Mouse (Mus musculus): ENCODE measurements around the gene Bglap2. TPM values are rescaled to one million over a fixed set of nuclear protein-coding genes. Genes with fewer than 3 reads are reported as not detected.

Bglap2 gene
- polyA plus RNA-seq, 1 experiment = not detected

DNA sequence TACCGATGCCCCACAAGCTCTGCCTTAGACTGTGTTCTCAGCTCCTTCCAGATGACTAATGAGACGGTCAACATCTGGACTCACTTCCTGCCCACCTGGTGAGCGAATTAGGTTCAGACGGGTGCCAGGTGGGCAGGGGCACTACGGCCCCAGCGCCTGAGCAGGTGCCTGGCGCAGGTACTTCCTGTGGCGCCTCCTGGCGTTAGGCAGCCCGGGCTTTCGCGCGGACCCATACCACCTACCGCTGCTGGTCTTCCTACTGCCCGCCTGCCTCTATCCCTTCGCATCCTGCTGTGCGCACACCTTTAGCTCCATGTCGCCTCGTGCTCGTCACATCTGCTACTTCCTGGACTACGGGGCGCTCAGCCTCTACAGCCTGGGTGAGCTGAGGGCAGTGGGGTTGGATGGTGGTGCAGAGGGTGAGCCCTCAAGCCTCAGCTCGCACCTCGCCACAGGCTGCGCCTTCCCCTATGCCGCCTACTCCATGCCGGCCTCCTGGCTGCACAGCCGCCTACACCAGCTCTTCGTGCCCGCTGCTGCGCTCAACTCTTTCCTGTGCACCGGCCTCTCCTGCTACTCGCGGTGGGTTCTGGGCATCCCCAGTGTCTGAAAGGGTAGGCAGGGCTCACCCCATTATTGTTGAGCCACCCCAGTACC is 12.7 kb downstream of the Bglap2 start:
- Histone ChIP-seq H3K9me3 (peaks cover 31% of the 10 kb centered on the region), H3K27me3 (replicated peaks) (peaks cover 35% of the 10 kb centered on the region), H3K4me3 (replicated peaks) (peak overlapping the region; percentile 62), H3K4me1 (peaks cover 15% of the 10 kb centered on the region), H3K36me3 (replicated peaks; ENCODE audit: low read length) (peaks cover 31% of the 10 kb centered on the region)
- TF ChIP-seq GATA1 (IDR thresholded peaks at IDR 0.05; ENCODE audit: borderline replicate concordance, low read length) (no peak), FLI1 (IDR thresholded peaks at IDR 0.05; ENCODE audit: low read length) (no peak)

- H3K4me1 ChIP-seq = peaks cover 20% of the 10 kb centered on the region
- peaks cover 16% of the 10 kb centered on the region for H3K9me3 ChIP-seq
- peaks cover 45% of the 10 kb centered on the region for H3K36me3 ChIP-seq (replicated peaks; ENCODE audit: low read length)
- TF ChIP-seq GATA1 (IDR thresholded peaks at IDR 0.05; ENCODE audit: borderline replicate concordance, low read length) (no peak), FLI1 (IDR thresholded peaks at IDR 0.05; ENCODE audit: low read length) (no peak)
- no peak within 1 kb of the TSS for H3K4me3 ChIP-seq (replicated peaks)
- H3K27me3 ChIP-seq (replicated peaks) = peaks cover 28% of the 10 kb centered on the region
These were observed 14.2 kb downstream of the Bglap2 start, which contains the start of gene Paqr6 for GRCm38 (mm10) chr3:88364337-88364736. Gene Paqr6 (plus strand): TSS chr3:88364584.

DNA sequence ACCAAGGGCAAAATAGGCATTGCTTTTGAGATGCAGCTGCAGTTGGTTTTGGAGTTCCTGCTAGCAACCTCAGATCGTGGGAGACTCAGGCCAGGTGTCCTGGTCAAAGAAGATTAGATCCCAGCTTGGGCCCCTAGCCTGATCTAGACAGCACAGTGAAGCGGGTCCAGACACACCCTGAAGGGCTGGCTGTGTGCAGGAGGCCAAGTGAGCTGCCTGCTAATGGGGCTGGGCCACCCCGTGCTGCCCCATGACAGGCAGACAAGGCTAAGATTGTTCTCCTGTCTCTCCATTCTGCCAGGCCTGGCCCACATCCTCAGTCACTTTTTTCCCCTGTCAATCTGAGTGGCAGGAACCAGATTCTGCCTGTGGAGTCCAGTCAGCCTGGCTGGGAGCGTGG is 14.8 kb downstream of the Bglap2 start:
- Histone ChIP-seq H3K4me3 (replicated peaks) (no peak overlapping the region), H3K4me1 (peaks cover 20% of the 10 kb centered on the region), H3K36me3 (replicated peaks; ENCODE audit: low read length) (peaks cover 52% of the 10 kb centered on the region), H3K27me3 (replicated peaks) (peaks cover 26% of the 10 kb centered on the region), H3K9me3 (peaks cover 9% of the 10 kb centered on the region)
- TF ChIP-seq FLI1 (IDR thresholded peaks at IDR 0.05; ENCODE audit: low read length) = no peak
- TF ChIP-seq GATA1 (IDR thresholded peaks at IDR 0.05; ENCODE audit: borderline replicate concordance, low read length) = no peak

GRCm38 (mm10) chr3:88361612-88362313 is 16.7 kb downstream of the Bglap2 start:
- TF ChIP-seq FLI1 (IDR thresholded peaks at IDR 0.05; ENCODE audit: low read length) (no peak), GATA1 (IDR thresholded peaks at IDR 0.05; ENCODE audit: borderline replicate concordance, low read length) (no peak)
- peaks cover 25% of the 10 kb centered on the region for H3K4me1 ChIP-seq
- H3K36me3 ChIP-seq (replicated peaks; ENCODE audit: low read length) = peaks cover 70% of the 10 kb centered on the region

DNA sequence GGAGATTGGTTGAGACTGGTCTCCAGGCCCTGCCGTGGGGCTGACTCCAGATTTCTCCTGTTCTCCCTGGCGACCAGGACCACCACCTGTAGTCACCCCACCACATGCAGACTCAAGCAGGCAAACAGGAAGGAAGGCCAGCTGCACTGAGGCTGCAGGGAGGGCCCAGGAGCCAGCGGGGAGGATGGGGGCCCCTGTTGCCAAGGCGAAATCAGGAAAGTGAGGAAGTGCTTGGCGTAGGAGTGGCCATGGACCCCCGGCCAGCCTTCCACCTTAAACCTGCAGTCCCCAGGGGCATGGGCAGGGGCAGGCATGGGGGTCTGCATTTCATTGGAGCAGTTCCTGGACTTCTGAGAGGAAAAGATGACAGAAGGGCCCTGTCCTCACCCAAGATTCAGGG is 17.4 kb downstream of the Bglap2 start:
- Histone ChIP-seq H3K4me3 (replicated peaks) (no peak overlapping the region), H3K9me3 (peaks cover 7% of the 10 kb centered on the region), H3K4me1 (peaks cover 30% of the 10 kb centered on the region), H3K36me3 (replicated peaks; ENCODE audit: low read length) (peaks cover 77% of the 10 kb centered on the region), H3K27me3 (replicated peaks) (peaks cover 19% of the 10 kb centered on the region)
- TF ChIP-seq FLI1 (IDR thresholded peaks at IDR 0.05; ENCODE audit: low read length) (no peak), GATA1 (IDR thresholded peaks at IDR 0.05; ENCODE audit: borderline replicate concordance, low read length) (no peak)

More at GRCm38 (mm10) chr3:88361612-88362313, 16.7 kb downstream of the Bglap2 start:
- Histone ChIP-seq H3K27me3 (replicated peaks) (peaks cover 21% of the 10 kb centered on the region), H3K4me3 (replicated peaks) (no peak overlapping the region), H3K9me3 (peaks cover 7% of the 10 kb centered on the region)

GRCm38 (mm10) chr3:88359989-88360388 is 18.5 kb downstream of the Bglap2 start:
- TF ChIP-seq GATA1 (IDR thresholded peaks at IDR 0.05; ENCODE audit: borderline replicate concordance, low read length) = no peak
- no peak for TF ChIP-seq FLI1 (IDR thresholded peaks at IDR 0.05; ENCODE audit: low read length)
- Histone ChIP-seq H3K4me1 (peaks cover 35% of the 10 kb centered on the region), H3K36me3 (replicated peaks; ENCODE audit: low read length) (peaks cover 88% of the 10 kb centered on the region), H3K27me3 (replicated peaks) (peaks cover 9% of the 10 kb centered on the region), H3K4me3 (replicated peaks) (no peak overlapping the region), H3K9me3 (no peaks in the 10 kb centered on the region)

DNA sequence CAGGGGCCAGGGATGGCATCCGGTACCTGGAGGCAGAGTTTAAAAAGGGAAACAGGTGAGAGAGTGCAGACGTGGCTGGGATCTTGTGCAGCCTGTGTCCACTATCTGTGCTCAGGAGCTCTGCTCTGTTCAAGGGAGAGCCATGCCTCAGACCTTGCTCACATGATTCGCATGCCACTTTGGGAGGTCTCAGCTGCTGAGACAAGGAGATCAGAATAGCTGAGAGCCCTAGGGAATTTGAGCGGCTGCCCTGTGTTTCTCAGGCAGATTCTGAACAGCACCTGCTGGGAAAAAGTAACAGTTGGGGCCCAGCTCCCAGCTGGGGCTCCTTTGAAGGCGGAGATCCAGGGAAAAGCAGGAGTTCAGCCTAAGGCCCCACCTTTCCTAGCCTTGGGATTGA is 18.9 kb downstream of the Bglap2 start:
- Histone ChIP-seq H3K36me3 (replicated peaks; ENCODE audit: low read length) (peaks cover 92% of the 10 kb centered on the region), H3K4me3 (replicated peaks) (no peak overlapping the region), H3K4me1 (peaks cover 35% of the 10 kb centered on the region), H3K9me3 (no peaks in the 10 kb centered on the region), H3K27me3 (replicated peaks) (peaks cover 5% of the 10 kb centered on the region)
- TF ChIP-seq GATA1 (IDR thresholded peaks at IDR 0.05; ENCODE audit: borderline replicate concordance, low read length) = no peak

GRCm38 (mm10) chr3:88354396-88355165 is 23.9 kb downstream of the Bglap2 start:
- H3K4me3 ChIP-seq (replicated peaks) = no peak overlapping the region
- H3K36me3 ChIP-seq (replicated peaks; ENCODE audit: low read length) = peaks cover 99% of the 10 kb centered on the region
- no peaks in the 10 kb centered on the region for H3K9me3 ChIP-seq
- TF ChIP-seq FLI1 (IDR thresholded peaks at IDR 0.05; ENCODE audit: low read length) (no peak), GATA1 (IDR thresholded peaks at IDR 0.05; ENCODE audit: borderline replicate concordance, low read length) (no peak)
- H3K27me3 ChIP-seq (replicated peaks) = no peaks in the 10 kb centered on the region
- H3K4me1 ChIP-seq = peaks cover 40% of the 10 kb centered on the region

DNA sequence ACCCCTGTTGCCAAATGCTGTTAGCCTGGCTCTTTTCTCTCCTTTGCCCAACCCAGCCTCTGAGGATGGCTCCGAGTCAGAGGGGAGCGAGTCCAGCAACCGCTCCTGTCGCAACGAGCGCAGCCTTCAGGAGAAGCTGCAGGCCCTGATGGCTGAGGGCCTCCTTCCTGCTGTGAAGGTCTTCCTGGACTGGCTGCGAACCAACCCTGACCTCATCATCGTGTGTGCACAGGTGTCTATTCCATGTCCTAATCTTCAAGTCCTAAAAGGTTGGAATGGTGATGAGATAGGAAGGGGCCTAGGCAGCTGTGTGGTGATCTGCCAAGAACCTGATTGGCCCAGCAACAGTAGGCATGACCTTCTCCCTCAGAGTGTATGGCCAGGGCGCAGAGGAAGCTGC is 25.6 kb downstream of the Bglap2 start:
- H3K4me3 ChIP-seq (replicated peaks) = no peak overlapping the region
- peaks cover 40% of the 10 kb centered on the region for H3K4me1 ChIP-seq
- peaks cover 99% of the 10 kb centered on the region for H3K36me3 ChIP-seq (replicated peaks; ENCODE audit: low read length)
- no peaks in the 10 kb centered on the region for H3K27me3 ChIP-seq (replicated peaks)
- no peaks in the 10 kb centered on the region for H3K9me3 ChIP-seq
- TF ChIP-seq FLI1 (IDR thresholded peaks at IDR 0.05; ENCODE audit: low read length) = no peak
- no peak for TF ChIP-seq GATA1 (IDR thresholded peaks at IDR 0.05; ENCODE audit: borderline replicate concordance, low read length)
